Mouse (Mus musculus) sigmoid colon, adult 10 weeks (tissue): Measurements from ENCODE around the gene Lman2. TPM values are rescaled to one million over a fixed set of nuclear protein-coding genes. Genes with fewer than 3 reads are reported as not detected.

Source experiments
- polyA plus RNA-seq: library from polyadenylated mRNA; stranded (reverse); fragments of 350-450 nt; fragmentation: Illumina TruSeq; extraction: RNeasy Lipid Tissue Mini Kit (QIAGEN cat#74804); gene quantifications from one replicate; pipeline ENCODE4 v1.2.3, GENCODE M21; 2014; ENCODE audit warnings: low read depth, low replicate concordance

Lman2 gene
- 29.8 TPM for polyA plus RNA-seq

GRCm38 (mm10) chr13:55362453-55363060 is at the start of gene Lman2:
TSS of gene Lman2 (minus strand) at chr13:55362783.

DNA sequence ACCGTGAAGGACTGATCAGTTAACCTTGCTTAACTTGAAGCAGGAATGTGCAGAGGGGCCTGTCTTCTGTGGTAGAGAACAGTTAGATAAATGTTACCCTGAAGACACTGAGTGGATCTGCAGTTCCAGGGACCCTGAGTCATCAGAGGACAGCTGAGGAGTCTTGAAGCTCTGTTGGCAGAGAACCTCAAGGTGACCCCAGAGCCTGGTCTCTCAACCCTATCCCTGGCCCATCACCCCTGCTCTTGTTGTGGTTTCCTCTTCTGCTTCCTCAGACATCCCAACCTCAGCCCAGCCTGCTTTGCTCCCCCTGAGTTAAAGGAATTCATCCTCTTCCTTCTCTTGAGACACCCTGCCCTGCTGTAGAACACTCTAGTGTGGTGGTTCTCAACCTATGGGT is 35.5 kb upstream of the Lman2 start, which contains the start of gene Slc34a1:
Slc34a1 (plus strand) TSS at position 100 of the 400 bp plus-strand sequence.

DNA sequence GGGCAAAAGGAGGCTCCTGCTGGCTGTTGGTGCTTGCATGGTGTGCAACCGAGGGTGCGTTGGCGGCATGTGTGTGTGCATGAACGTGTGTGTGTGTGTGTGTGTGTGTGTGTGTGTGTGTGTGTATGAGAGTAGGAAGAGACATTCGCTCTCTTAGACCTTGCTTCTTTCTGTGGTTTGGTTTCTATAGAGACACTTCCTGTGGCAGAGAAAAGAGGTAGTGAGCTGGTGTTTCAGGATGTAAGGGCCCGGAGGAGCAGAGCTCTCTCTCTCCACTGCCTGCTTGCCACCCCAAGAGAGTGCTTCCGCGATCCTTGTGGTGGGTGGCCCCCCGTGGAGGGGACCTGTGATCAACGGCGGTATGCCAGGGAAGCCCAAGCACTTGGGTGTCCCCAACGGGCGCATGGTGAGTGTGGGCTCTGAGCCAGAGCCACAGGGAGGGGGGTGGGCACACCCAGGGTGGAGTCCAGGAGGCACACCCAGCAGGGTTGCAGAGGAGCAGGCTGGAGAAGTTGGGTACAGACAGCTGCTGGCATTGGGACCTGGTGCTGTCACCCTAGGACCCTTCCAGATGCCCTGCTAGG is 7.0 kb upstream of the Lman2 start, which contains the start of gene Rgs14:
Rgs14 (plus strand) TSS at position 202 of the 584 bp plus-strand sequence.

GRCm38 (mm10) chr13:55329683-55330566 is 32.7 kb downstream of the Lman2 start, which contains the start of gene Mxd3:
TSS of gene Mxd3 (minus strand) at chr13:55329823.

GRCm38 (mm10) chr13:55321434-55322129 is 41.0 kb downstream of the Lman2 start, which contains the start of gene Rab24:
TSS of gene Rab24 (minus strand) at chr13:55321946.

GRCm38 (mm10) chr13:55319931-55320533 is 42.6 kb downstream of the Lman2 start, which contains the start of gene Prelid1:
TSS of gene Prelid1 (plus strand) at chr13:55320500.

Other genes with a start within 250 kb of the Lman2 start
- not detected for gene Gm17617, start 229.2 kb downstream of the Lman2 start, polyA plus RNA-seq
- 0.35 TPM for gene Fgfr4, start 210.1 kb downstream of the Lman2 start, polyA plus RNA-seq
- 79.5 TPM for gene Nsd1, start 153.0 kb downstream of the Lman2 start, polyA plus RNA-seq
- gene Prelid1, start 42.3 kb downstream of the Lman2 start, polyA plus RNA-seq, result 10.2 TPM
- 13.6 TPM for gene Rab24, start 40.8 kb downstream of the Lman2 start, polyA plus RNA-seq
- gene Mxd3, start 33.0 kb downstream of the Lman2 start, polyA plus RNA-seq, result not detected
- not detected for gene Rgs14, start 6.9 kb upstream of the Lman2 start, polyA plus RNA-seq
- gene Slc34a1, start 35.4 kb upstream of the Lman2 start, polyA plus RNA-seq, result not detected
- gene Pfn3, start 52.4 kb upstream of the Lman2 start, polyA plus RNA-seq, result not detected
- not detected for gene F12, start 64.0 kb upstream of the Lman2 start, polyA plus RNA-seq
- gene Grk6, start 82.3 kb upstream of the Lman2 start, polyA plus RNA-seq, result 10.4 TPM
- not detected for gene Prr7, start 101.5 kb upstream of the Lman2 start, polyA plus RNA-seq
- 0.98 TPM for gene Dbn1, start 125.3 kb upstream of the Lman2 start, polyA plus RNA-seq
- gene Pdlim7, start 150.9 kb upstream of the Lman2 start, polyA plus RNA-seq, result 1.1 TPM
- gene Dok3, start 166.5 kb upstream of the Lman2 start, polyA plus RNA-seq, result 0.35 TPM
- gene Ddx41, start 173.9 kb upstream of the Lman2 start, polyA plus RNA-seq, result 1.0 TPM
- 7.6 TPM for gene Fam193b, start 208.3 kb upstream of the Lman2 start, polyA plus RNA-seq
- gene Tmed9, start 210.9 kb upstream of the Lman2 start, polyA plus RNA-seq, result 57.2 TPM
- gene B4galt7, start 237.1 kb upstream of the Lman2 start, polyA plus RNA-seq, result 3.3 TPM